ENCODE assay signal across 8 mouse cellular contexts in genomic region chr13:63568306-63568705, GRCm38 (mm10). TPM values are rescaled to one million over a fixed set of nuclear protein-coding genes. Genes with fewer than 3 reads are reported as not detected.
DNase-seq lines count a peak whose midpoint lies in the region; ATAC-seq lines count a peak whose summit lies in the region.

No protein-coding gene starts in this region.

- no peak for ATAC-seq in heart, embryonic 13.5 days (ENCODE audit: extremely low read depth, insufficient number of reproducible peaks, low FRiP score, low TSS enrichment)
- ATAC-seq in forebrain, embryonic 16.5 days, result no peak

- H3K36me3 ChIP-seq in heart, embryonic 13.5 days, result no peaks in the 10 kb centered on the region
- no peaks in the 10 kb centered on the region for H3K36me3 ChIP-seq in forebrain, embryonic 16.5 days (ENCODE audit: control insufficient read depth, insufficient read depth)
- peaks cover 12% of the 10 kb centered on the region for H3K36me3 ChIP-seq in midbrain, embryonic 10.5 days

- WGBS in heart, embryonic 13.5 days, result under 1% methylated on average over 14 of the region's 14 CpGs
- WGBS in forebrain, embryonic 16.5 days, result under 1% methylated on average over 14 of the region's 14 CpGs
- WGBS in midbrain, embryonic 10.5 days, result under 1% methylated on average over 14 of the region's 14 CpGs

- H3K4me3 ChIP-seq in heart, embryonic 13.5 days, result peak overlapping the region; percentile 75
- peak overlapping the region; percentile 75 for H3K4me3 ChIP-seq in forebrain, embryonic 16.5 days (replicated peaks; ENCODE audit: low read length)
- H3K4me3 ChIP-seq in midbrain, embryonic 10.5 days, result peak overlapping the region; percentile 100

- DNase-seq in heart, postnatal 4 days, result no peak
- peak; percentile 13 for DNase-seq in ES-CJ7 (ENCODE audit: low read depth, low spot score)
- DNase-seq in midbrain, embryonic 10.5 days (ENCODE audit: low spot score), result no peak
- DNase-seq in frontal cortex, postnatal 14 days (ENCODE audit: low spot score in 2 of 2), result no peak
- DNase-seq in B cell, adult 2 months, result no peak
- no peak for DNase-seq in layer of hippocampus, postnatal 36 days

- H3K27me3 ChIP-seq in heart, embryonic 13.5 days (replicated peaks), result peaks cover 42% of the 10 kb centered on the region
- H3K27me3 ChIP-seq in forebrain, embryonic 16.5 days (replicated peaks; ENCODE audit: control insufficient read depth, insufficient read depth, low read length), result peaks cover 21% of the 10 kb centered on the region
- H3K27me3 ChIP-seq in midbrain, embryonic 10.5 days (ENCODE audit: low read depth, poor library complexity, severe bottlenecking), result peaks cover 47% of the 10 kb centered on the region

- H3K4me1 ChIP-seq in heart, embryonic 13.5 days, result peaks cover 29% of the 10 kb centered on the region
- peaks cover 47% of the 10 kb centered on the region for H3K4me1 ChIP-seq in forebrain, embryonic 16.5 days (replicated peaks; ENCODE audit: control insufficient read depth, insufficient read depth, low read length)
- H3K4me1 ChIP-seq in midbrain, embryonic 10.5 days, result peaks cover 67% of the 10 kb centered on the region

- H3K9me3 ChIP-seq in heart, embryonic 13.5 days, result no peaks in the 10 kb centered on the region
- H3K9me3 ChIP-seq in forebrain, embryonic 16.5 days (ENCODE audit: control insufficient read depth, low read length), result no peaks in the 10 kb centered on the region
- no peaks in the 10 kb centered on the region for H3K9me3 ChIP-seq in midbrain, embryonic 10.5 days (replicated peaks)

- H3K4me2 ChIP-seq in heart, embryonic 13.5 days, result peak overlapping the region; percentile 94
- peak overlapping the region; percentile 98 for H3K4me2 ChIP-seq in forebrain, embryonic 16.5 days (ENCODE audit: low read length)

- H3K9ac ChIP-seq in heart, embryonic 13.5 days, result peak overlapping the region; percentile 78
- peak overlapping the region; percentile 65 for H3K9ac ChIP-seq in forebrain, embryonic 16.5 days (replicated peaks; ENCODE audit: low read depth, low read length)

- H3K27ac ChIP-seq in heart, embryonic 13.5 days (replicated peaks), result peak overlapping the region; percentile 99
- no peak overlapping the region for H3K27ac ChIP-seq in forebrain, embryonic 16.5 days (ENCODE audit: low read length)
- peak overlapping the region; percentile 99 for H3K27ac ChIP-seq in midbrain, embryonic 10.5 days (replicated peaks)

RNA-seq across cellular contexts. Expression of gene Ptch1, which starts 5.1 kb away (rescaled TPM):
- polyA plus RNA-seq in heart, embryonic 13.5 days (2015; fragmentation: Nextera tagmentation; extraction: Ambion mirVana), result 6.4 and 6.8 TPM in 2 replicates
- 10 to 100 TPM; 23.7 to 25.5 TPM for total RNA-seq in heart, postnatal 4 days (2021)
- polyA plus RNA-seq in forebrain, embryonic 16.5 days (2015; fragmentation: Nextera tagmentation; extraction: Ambion mirVana), result 8.0 and 11.2 TPM in 2 replicates
- 30.9 and 31.6 TPM in 2 replicates for polyA plus RNA-seq in midbrain, embryonic 10.5 days (2016; fragmentation: Nextera tagmentation; extraction: Ambion mirVana)
- total RNA-seq in layer of hippocampus, postnatal 36 days (2021), result 10 to 100 TPM; 41.0 to 49.1 TPM
